ENCODE assay signal across 8 mouse cellular contexts in genomic region chr2:167532131-167532530, GRCm38 (mm10). TPM values are rescaled to one million over a fixed set of nuclear protein-coding genes. Genes with fewer than 3 reads are reported as not detected.
DNase-seq lines count a peak whose midpoint lies in the region; ATAC-seq lines count a peak whose summit lies in the region.

No protein-coding gene starts in this region.

- peak; percentile 50 for DNase-seq in gastrocnemius, postnatal 14 days
- no peak for DNase-seq in gastrocnemius, adult 8-10 months (ENCODE audit: low spot score in 2 of 2)
- peak; percentile 30 to 34 for DNase-seq in right cerebral cortex, adult 2 months (ENCODE audit: low spot score in 2 of 2)
- DNase-seq in right cerebral cortex, postnatal 10 days (ENCODE audit: low spot score in 2 of 2), result no peak
- peak; percentile 55 for DNase-seq in adipocyte (ENCODE audit: low spot score)
- peak; percentile 64 to 76 for DNase-seq in heart, postnatal 14 days
- no peak for DNase-seq in left cerebral cortex, postnatal 36 days (ENCODE audit: low spot score in 2 of 2)

- ATAC-seq in megakaryocyte progenitor cell, adult 5-6 weeks (replicated peaks; ENCODE audit: poor library complexity), result peak; percentile 76

- intact Hi-C loops in gastrocnemius, postnatal 14 days (cut with DNase I; ENCODE audit: low total_unique reads), result no loop called here
- intact Hi-C loops in heart, postnatal 14 days (cut with DNase I), result loop anchor here (1.0 to 5.0 kb wide), 3 partner anchors 73 to 365 kb away; no protein-coding TSS in a partner anchor
- intact Hi-C loops in left cerebral cortex, postnatal 36 days (cut with DNase I), result loop anchor here (5.0 to 10.0 kb wide), 2 partner anchors 140 to 363 kb away; no protein-coding TSS in a partner anchor

RNA-seq across cellular contexts. Expression of gene Snai1, which starts 5.9 kb away (rescaled TPM):
- total RNA-seq in gastrocnemius, postnatal 14 days (2021), result 1 to 10 TPM; 3.2 to 3.5 TPM
- under 1 TPM; 0.24 to 0.94 (median 0.65) TPM for total RNA-seq in gastrocnemius, adult 8-10 months (2022)
- total RNA-seq in heart, postnatal 14 days (2021), result 1 to 10 TPM; 3.0 to 3.1 TPM
- not detected in 2 replicates for total RNA-seq in megakaryocyte progenitor cell, adult 5-6 weeks (2015)
- total RNA-seq in megakaryocyte progenitor cell, adult 5-6 weeks (2017), result 0.33 and 0.44 TPM in 2 replicates
- under 1 TPM; 0.52 to 0.88 TPM for total RNA-seq in left cerebral cortex, postnatal 36 days (2021)

RNA-seq across cellular contexts. Expression of gene Spata2, which starts 39.4 kb away (rescaled TPM):
- 10 to 100 TPM; 11.6 to 15.7 TPM for total RNA-seq in gastrocnemius, postnatal 14 days (2021)
- 10 to 100 TPM; 19.9 to 22.6 (median 20.4) TPM for total RNA-seq in gastrocnemius, adult 8-10 months (2022)
- 10 to 100 TPM; 18.2 to 20.9 TPM for total RNA-seq in heart, postnatal 14 days (2021)
- 10.5 and 11.8 TPM in 2 replicates for total RNA-seq in megakaryocyte progenitor cell, adult 5-6 weeks (2015)
- 7.4 and 7.7 TPM in 2 replicates for total RNA-seq in megakaryocyte progenitor cell, adult 5-6 weeks (2017)
- total RNA-seq in left cerebral cortex, postnatal 36 days (2021), result 10 to 100 TPM; 73.6 to 79.8 TPM

RNA-seq across cellular contexts. Expression of gene Rnf114, which starts 39.7 kb away (rescaled TPM):
- total RNA-seq in gastrocnemius, postnatal 14 days (2021), result 10 to 100 TPM; 15.3 to 15.6 TPM
- total RNA-seq in gastrocnemius, adult 8-10 months (2022), result 10 to 100 TPM; 40.8 to 45.8 (median 43.0) TPM
- 10 to 100 TPM; 50.7 to 52.1 TPM for total RNA-seq in heart, postnatal 14 days (2021)
- 31.5 and 39.0 TPM in 2 replicates for total RNA-seq in megakaryocyte progenitor cell, adult 5-6 weeks (2015)
- 18.7 and 18.9 TPM in 2 replicates for total RNA-seq in megakaryocyte progenitor cell, adult 5-6 weeks (2017)
- total RNA-seq in left cerebral cortex, postnatal 36 days (2021), result 10 to 100 TPM; 55.1 to 60.7 TPM

Comparison
In these comparisons a context has a peak if more than half of its experiments do, and no peak if none do; other contexts are left out.
1. DNase-seq: peak in gastrocnemius, postnatal 14 days (single experiment), right cerebral cortex, adult 2 months (2 of 2), adipocyte (single experiment) and heart, postnatal 14 days (2 of 2); none in gastrocnemius, adult 8-10 months (0 of 2), right cerebral cortex, postnatal 10 days (0 of 2) and left cerebral cortex, postnatal 36 days (0 of 2).